Mouse (Mus musculus): ENCODE data around the gene Kl.

DNA sequence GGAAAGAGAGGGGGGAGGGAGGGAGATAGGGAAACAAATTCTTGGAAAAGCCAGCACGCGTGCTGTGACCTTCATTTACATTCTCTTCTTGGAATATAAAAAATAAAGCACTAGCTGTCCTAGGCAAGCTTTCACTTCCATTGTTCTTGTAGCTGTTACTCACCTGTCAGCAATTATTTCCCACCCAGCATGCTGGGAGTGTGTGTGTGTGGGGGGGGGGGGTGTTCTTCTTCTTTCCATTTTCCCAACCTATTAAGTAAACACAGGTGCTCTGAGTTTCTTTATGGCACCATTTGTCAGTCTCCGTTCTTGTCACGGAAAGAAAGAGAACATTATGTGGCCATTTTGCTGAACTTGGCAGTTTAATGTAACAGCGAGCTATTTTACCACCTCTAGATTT is 66.6 kb downstream of the Kl start:
- no peak for TF ChIP-seq CTCF (IDR thresholded peaks at IDR 0.05; ENCODE audit: borderline replicate concordance, control insufficient read depth, extremely low read depth, insufficient read depth, low read length, poor library complexity)
- no peak for TF ChIP-seq POLR2A (IDR thresholded peaks at IDR 0.05; ENCODE audit: control insufficient read depth, extremely low read depth, insufficient read depth, low read length, poor library complexity)
